Mouse (Mus musculus) limb, embryonic 11.5 days (tissue): ENCODE data around the gene Dmac2. TPM values are rescaled to one million over a fixed set of nuclear protein-coding genes. Genes with fewer than 3 reads are reported as not detected.
"Not testable (repeated sequence)": the region's sequence is repeated elsewhere in the genome, so short reads cannot be mapped to it uniquely, and the experiment has no call there.

Experiments used
- ATAC-seq: fragments of 200-750 bp; cut with Nextera tagmentation; 2 replicates; pipeline ENCODE4 v1.8.0; 2017; ENCODE audit warnings: low read depth; ENCODE audit not compliant: insufficient number of reproducible peaks, low FRiP score, low TSS enrichment
- DNase-seq: peaks from one replicate; pipeline ENCODE4 v3.0.0-alpha.2; 2015; ENCODE audit warnings: low spot score
- H3K27ac ChIP-seq: fragments of 300-500 bp; sonication (generic); replicated peaks from 2 replicates; pipeline ENCODE4 v1.5.1; 2014; ENCODE audit warnings: low read depth, mild to moderate bottlenecking, low read length
- H3K27me3 ChIP-seq: fragments of 300-500 bp; sonication (generic); 2 replicates; pipeline ENCODE4 v1.6.1; 2014; ENCODE audit warnings: mild to moderate bottlenecking, low read length, mixed read lengths; ENCODE audit not compliant: control insufficient read depth, insufficient read depth
- H3K36me3 ChIP-seq: fragments of 300-500 bp; sonication (generic); 2 replicates; pipeline ENCODE4 v1.6.1; 2014; ENCODE audit warnings: mild to moderate bottlenecking, low read length, moderate library complexity, mixed read lengths; ENCODE audit not compliant: control insufficient read depth, insufficient read depth
- H3K4me1 ChIP-seq: fragments of 300-500 bp; sonication (generic); 2 replicates; pipeline ENCODE4 v1.6.1; 2014; ENCODE audit warnings: low read length, mixed read lengths; ENCODE audit not compliant: control insufficient read depth, insufficient read depth
- H3K4me2 ChIP-seq: fragments of 300-500 bp; sonication (generic); 2 replicates; pipeline ENCODE4 v1.6.1; 2014; ENCODE audit warnings: low read depth, mild to moderate bottlenecking, moderate library complexity; ENCODE audit not compliant: severe bottlenecking
- H3K4me3 ChIP-seq: fragments of 300-500 bp; sonication (generic); 2 replicates; pipeline ENCODE4 v1.5.1; 2014; ENCODE audit warnings: low read depth, low read length
- H3K9ac ChIP-seq: fragments of 300-500 bp; sonication (generic); 2 replicates; pipeline ENCODE4 v1.6.1; 2014; ENCODE audit warnings: mild to moderate bottlenecking, low read length
- H3K9me3 ChIP-seq: fragments of 300-500 bp; sonication (generic); 2 replicates; pipeline ENCODE4 v1.6.1; 2016; ENCODE audit warnings: low read length; ENCODE audit not compliant: control insufficient read depth
- WGBS: fragments of 180-500 bp; shearing (Covaris S2); extraction: QIAGEN DNeasy Blood & Tissue Kit; methylation state at CpG from one replicate; pipeline ENCODE4 v1.1.7; 2014; 5-methylcytosine and 5-hydroxymethylcytosine counted together
- polyA plus RNA-seq: library from polyadenylated mRNA; unstranded; fragments of >200 nt; fragmentation: Nextera tagmentation; extraction: Ambion mirVana; gene quantifications from 2 replicates; pipeline ENCODE4 v1.2.1, GENCODE M21; 2014

Dmac2 gene
- 35.8 and 36.9 TPM in 2 replicates for polyA plus RNA-seq

DNA sequence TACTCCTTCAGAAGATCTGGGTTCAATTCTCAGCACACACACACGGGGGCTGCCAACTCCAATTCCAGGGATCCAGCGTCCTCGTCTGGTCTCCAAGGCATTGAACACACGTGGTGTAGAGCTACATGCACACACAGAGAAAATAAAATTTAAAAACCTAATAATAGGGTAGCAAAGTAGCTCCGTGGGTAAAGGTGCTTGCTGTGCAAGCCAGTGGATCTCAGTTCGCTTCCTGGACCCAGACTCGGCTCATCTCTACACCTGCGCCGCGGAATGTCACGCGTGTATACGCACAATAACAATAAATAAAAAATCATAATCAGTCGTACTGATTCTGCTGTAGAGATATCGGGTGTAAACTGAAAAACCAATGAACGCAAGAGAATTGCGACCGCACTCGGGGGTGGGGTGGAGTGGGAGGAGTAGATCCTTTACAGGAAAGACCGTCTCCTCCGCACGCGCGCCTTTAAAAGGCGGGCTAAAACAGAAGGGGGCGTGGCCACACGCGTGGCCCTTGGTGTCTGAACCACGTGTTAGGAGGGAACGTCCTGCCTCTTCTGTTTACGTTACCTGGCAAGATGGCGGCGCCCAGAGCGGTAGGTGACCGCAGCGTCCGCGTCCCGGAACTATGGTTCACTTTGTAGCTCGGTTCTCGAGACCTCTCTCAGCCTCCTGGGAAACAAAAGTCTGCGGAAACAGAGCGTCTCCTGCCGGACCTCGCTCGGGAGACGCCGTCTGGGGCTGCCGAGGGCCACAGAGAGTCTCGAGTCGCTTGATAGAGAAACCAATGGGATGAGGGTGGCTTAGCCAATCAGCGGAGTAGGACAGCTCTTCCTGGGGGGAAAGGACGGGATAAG is at the start of gene Dmac2:
Dmac2 (plus strand) TSS at position 550 of the 857 bp plus-strand sequence.
- peak within 1 kb of the TSS; percentile 53 for H3K9ac ChIP-seq
- ATAC-seq (peak; percentile 92), DNase-seq (peak; percentile 94)
- no peaks in the 10 kb centered on the region for H3K9me3 ChIP-seq
- H3K4me1 ChIP-seq, result 0 out of 2 replicates have a peak, but pooled peaks cover 3% of the 10 kb centered on the region
- peak within 1 kb of the TSS; percentile 50 for H3K4me2 ChIP-seq
- H3K27ac ChIP-seq, result no peak within 1 kb of the TSS
- H3K4me3 ChIP-seq, result peak within 1 kb of the TSS; percentile 52
- 2% methylated on average over 53 of the region's 53 CpGs for WGBS
- no peaks in the 10 kb centered on the region for H3K27me3 ChIP-seq
- 0 out of 2 replicates have a peak, but pooled peaks cover 3% of the 10 kb centered on the region for H3K36me3 ChIP-seq

DNA sequence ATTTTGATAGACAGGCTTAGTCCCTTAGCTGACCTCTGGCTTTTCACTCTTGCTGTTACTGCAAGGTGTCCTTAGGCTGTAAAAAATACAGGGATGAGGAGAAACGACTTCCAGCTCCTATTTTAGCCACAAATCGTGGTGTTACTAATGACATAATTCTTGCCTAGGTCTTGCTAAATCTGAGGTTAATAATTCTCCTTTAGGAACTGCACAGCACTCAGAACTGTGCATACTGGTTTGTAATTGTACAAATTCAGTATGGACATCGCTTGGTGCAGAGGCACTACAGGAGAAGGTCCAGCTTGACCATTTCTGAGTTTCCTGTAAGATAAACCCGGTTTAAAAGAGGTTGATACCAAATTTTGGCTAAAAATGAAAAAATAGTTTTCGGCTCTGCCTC is 45.4 kb upstream of the Dmac2 start:
- 78% methylated on average over 5 of the region's 5 CpGs for WGBS
- H3K27ac ChIP-seq, ATAC-seq, DNase-seq, H3K4me2 ChIP-seq, H3K4me1 ChIP-seq, H3K27me3 ChIP-seq, H3K36me3 ChIP-seq, H3K9ac ChIP-seq, H3K4me3 ChIP-seq, H3K9me3 ChIP-seq: not testable (repeated sequence)

DNA sequence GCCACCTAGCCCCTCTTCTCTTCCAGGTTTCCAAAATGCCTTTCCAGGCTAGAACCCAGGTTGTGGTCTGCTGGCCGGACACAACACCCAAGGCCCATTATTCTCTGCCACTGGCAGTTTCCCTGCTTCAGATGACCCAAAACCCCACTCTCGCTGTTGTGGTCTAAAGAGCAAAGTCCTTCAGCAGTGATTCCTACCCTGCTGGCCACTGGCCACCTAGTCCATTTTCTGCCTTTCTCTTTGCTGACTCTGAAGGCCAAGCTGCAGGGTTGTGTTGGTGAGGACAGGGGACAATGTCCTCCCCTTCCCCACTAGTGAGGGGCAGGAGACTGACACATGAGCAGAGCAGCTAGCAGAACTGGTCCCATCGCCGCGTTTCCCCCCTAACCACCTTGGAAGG is 44.1 kb upstream of the Dmac2 start:
- H3K9me3 ChIP-seq, result no peaks in the 10 kb centered on the region
- H3K27me3 ChIP-seq, result no peaks in the 10 kb centered on the region
- no peak for DNase-seq
- no peak overlapping the region for H3K9ac ChIP-seq
- no peak overlapping the region for H3K27ac ChIP-seq
- no peak overlapping the region for H3K4me3 ChIP-seq
- no peak overlapping the region for H3K4me2 ChIP-seq
- no peak for ATAC-seq
- H3K4me1 ChIP-seq, result no peaks in the 10 kb centered on the region
- 78% methylated on average over 5 of the region's 5 CpGs for WGBS
- H3K36me3 ChIP-seq, result no peaks in the 10 kb centered on the region

DNA sequence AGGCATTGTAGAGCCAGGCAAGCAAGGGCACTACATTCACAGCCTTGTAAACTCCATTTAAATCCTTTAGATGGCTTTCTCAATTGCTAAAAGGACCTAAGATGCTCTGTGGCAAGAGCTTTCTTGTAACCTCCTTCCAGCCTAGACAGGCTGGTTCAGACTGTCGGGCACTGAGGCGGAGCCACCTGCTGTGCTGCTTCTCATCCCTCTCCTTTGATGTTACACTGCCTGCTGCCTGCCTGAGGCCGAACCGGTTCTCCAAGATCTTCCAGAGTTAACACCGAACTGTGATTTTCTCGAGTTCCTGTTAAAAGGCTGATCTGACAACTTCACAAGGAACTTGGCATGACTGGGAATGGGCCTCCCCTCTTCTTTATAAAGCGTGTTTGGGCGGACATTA is 43.3 kb upstream of the Dmac2 start:
- no peak overlapping the region for H3K27ac ChIP-seq
- H3K27me3 ChIP-seq, result no peaks in the 10 kb centered on the region
- H3K4me2 ChIP-seq, result no peak overlapping the region
- no peaks in the 10 kb centered on the region for H3K4me1 ChIP-seq
- ATAC-seq (no peak), DNase-seq (peak; percentile 23)
- WGBS, result 11% methylated on average over 8 of the region's 8 CpGs
- H3K9me3 ChIP-seq, result no peaks in the 10 kb centered on the region
- H3K36me3 ChIP-seq, result no peaks in the 10 kb centered on the region
- no peak overlapping the region for H3K4me3 ChIP-seq
- no peak overlapping the region for H3K9ac ChIP-seq

DNA sequence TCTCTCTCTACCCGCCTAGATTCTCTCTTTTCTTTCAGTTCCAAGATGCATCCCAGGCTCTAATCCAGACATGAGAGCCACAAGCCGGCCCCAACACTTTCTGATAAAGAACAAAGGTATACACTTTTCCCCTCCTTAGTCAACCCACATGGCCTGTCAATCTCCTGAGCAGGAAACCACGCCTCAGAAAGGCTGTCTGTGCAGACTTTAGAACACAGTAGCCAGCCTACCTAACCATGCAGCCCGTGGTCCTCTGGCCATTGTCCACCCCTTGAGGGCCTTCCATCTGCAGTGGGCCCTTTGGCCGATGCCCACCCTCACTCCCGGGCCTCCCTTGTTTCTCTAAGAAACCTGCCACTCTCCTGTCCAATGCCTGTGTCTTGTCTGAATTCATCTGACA is 42.9 kb upstream of the Dmac2 start:
- H3K36me3 ChIP-seq, H3K27me3 ChIP-seq, H3K9ac ChIP-seq, H3K27ac ChIP-seq, ATAC-seq, H3K4me1 ChIP-seq, H3K4me3 ChIP-seq, DNase-seq, H3K9me3 ChIP-seq, H3K4me2 ChIP-seq: not testable (repeated sequence)
- WGBS, result 34% methylated on average over 6 of the region's 6 CpGs

DNA sequence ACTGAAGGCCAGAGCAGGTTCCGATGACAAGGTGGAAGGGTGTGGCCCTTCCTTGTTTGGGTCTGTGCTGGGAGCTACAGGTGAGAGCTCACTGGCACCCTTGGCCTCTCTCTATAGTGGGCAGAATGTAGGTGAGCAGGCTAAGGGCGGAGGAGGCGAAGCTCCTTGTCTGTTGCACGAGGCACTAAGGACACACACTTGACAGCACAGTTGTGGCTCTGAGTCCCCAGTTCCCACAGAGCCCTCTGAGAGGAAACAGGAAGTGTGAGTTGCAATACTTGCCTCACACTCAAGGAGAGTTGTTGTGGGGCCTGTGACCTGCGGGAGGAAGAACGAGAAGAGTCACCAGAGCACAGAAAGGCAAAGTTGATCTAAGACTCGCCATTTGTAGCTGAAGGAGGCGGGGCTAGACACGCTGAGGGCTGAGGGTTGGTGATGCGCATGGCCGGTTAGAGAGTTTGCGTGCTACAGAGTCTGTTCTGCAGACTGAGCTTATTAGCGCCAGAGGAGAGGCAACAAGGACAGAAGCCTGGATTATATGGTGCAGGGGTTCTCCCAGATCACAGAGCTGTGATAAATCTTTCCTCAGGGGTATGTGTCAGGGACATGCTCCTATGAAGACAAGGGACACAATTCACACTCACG is 42.3 kb upstream of the Dmac2 start:
- not testable (repeated sequence) for H3K36me3 ChIP-seq, H3K9ac ChIP-seq, H3K4me1 ChIP-seq, H3K9me3 ChIP-seq, H3K27ac ChIP-seq, DNase-seq, H3K4me3 ChIP-seq, H3K4me2 ChIP-seq, H3K27me3 ChIP-seq, ATAC-seq
- 76% methylated on average over 12 of the region's 14 CpGs for WGBS

DNA sequence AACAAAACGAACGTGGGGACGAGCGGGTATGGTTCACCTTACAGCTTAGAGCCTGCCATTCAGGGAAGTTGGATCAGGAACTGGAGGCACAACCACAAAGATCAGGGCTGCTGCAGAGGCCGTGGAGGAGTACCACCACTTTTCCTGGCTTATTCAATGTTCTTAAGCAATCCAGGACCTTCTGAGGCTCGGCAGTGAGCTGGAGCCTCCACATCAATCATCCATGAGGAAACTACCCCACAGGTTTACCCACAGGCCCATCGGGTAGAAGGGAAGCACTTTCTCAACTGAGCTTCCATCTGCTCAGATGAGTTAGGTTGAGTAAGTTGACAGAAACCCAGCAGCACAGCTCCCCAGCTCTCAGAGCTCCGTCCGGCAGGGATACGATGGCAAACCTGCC is 39.8 kb upstream of the Dmac2 start:
- ATAC-seq, result no peak
- 89% methylated on average over 10 of the region's 10 CpGs for WGBS

DNA sequence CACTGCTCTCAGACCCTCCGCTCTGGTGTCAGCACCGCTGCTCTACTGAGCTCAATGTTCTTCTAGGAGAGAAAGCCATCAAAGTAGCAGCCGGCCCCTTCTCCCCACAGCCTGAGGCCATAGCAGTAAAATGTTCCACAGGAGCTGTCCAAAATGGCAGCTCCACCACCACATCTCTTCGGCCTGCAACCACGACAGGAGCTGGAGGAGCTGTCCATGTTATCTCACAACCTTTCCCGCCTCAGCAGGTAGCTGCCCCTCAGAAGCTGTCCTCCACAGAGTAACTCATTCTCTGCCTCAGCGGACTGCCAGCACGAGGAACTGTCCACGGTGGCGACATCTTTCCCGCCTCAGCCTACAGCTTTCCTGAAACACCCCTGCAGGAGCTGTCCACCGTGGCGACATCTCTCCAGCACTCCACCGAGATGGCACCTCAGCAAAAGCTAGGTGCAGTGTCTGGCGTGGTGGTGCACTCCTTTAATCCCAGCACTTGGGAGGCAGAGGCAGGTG is 36.9 kb upstream of the Dmac2 start:
- H3K27me3 ChIP-seq, result no peaks in the 10 kb centered on the region
- no peak overlapping the region for H3K4me3 ChIP-seq
- no peak overlapping the region for H3K4me2 ChIP-seq
- no peaks in the 10 kb centered on the region for H3K4me1 ChIP-seq
- WGBS, result 86% methylated on average over 15 of the region's 15 CpGs
- no peak overlapping the region for H3K9ac ChIP-seq
- H3K9me3 ChIP-seq, result no peaks in the 10 kb centered on the region
- DNase-seq, result peak; percentile 17
- no peaks in the 10 kb centered on the region for H3K36me3 ChIP-seq
- H3K27ac ChIP-seq, result no peak overlapping the region
- no peak for ATAC-seq

More for the DNA sequence above, 39.8 kb upstream of the Dmac2 start:
- Histone ChIP-seq H3K9me3 (no peaks in the 10 kb centered on the region), H3K4me3 (no peak overlapping the region), H3K27me3 (no peaks in the 10 kb centered on the region), H3K27ac (no peak overlapping the region), H3K4me2 (no peak overlapping the region), H3K9ac (no peak overlapping the region), H3K4me1 (no peaks in the 10 kb centered on the region), H3K36me3 (no peaks in the 10 kb centered on the region)
- no peak for DNase-seq
